Mouse (Mus musculus): ENCODE data around the gene Nans. TPM values are rescaled to one million over a fixed set of nuclear protein-coding genes. Genes with fewer than 3 reads are reported as not detected.

Gene Nans
- total and polyA plus RNA-seq, 2 experiments from 2014 or later, result 60.4 to 85.9 TPM

GRCm38 (mm10) chr4:46507736-46508460 lies 18.9 kb downstream of the Nans start:
- H3K4me2 ChIP-seq (ENCODE audit: low read depth, low read length), result peak overlapping the region; percentile 86
- no peak overlapping the region for H3K9ac ChIP-seq (replicated peaks; ENCODE audit: low read length)
- ATAC-seq (no peak), DNase-seq (ENCODE audit: low spot score) (peak; percentile 82)
- 9% methylated on average over 16 of the region's 16 CpGs for WGBS
- no peaks in the 10 kb centered on the region for H3K27me3 ChIP-seq (ENCODE audit: insufficient read depth, low read length)
- H3K9me3 ChIP-seq (ENCODE audit: low read length), result no peaks in the 10 kb centered on the region
- no peak overlapping the region for H3K27ac ChIP-seq
- H3K4me1 ChIP-seq (ENCODE audit: insufficient read depth, low read length), result peaks cover 7% of the 10 kb centered on the region; the same call in 1 of the 2 replicates
- peak overlapping the region; percentile 57; the same call in 1 of the 2 replicates for H3K4me3 ChIP-seq (ENCODE audit: low read length)
- peaks cover 4% of the 10 kb centered on the region; the same call in 1 of the 2 replicates for H3K36me3 ChIP-seq (ENCODE audit: insufficient read depth, low read length)
- peak; percentile 79 for TF ChIP-seq CTCF (IDR thresholded peaks at IDR 0.05; ENCODE audit: low read depth)

GRCm38 (mm10) chr4:46520491-46520890 lies 31.4 kb downstream of the Nans start:
- no peak overlapping the region for H3K27ac ChIP-seq
- WGBS, result 83% methylated on average over 2 of the region's 2 CpGs
- no peak for TF ChIP-seq CTCF (IDR thresholded peaks at IDR 0.05; ENCODE audit: low read depth)
- no peak overlapping the region for H3K4me3 ChIP-seq (ENCODE audit: low read length)
- no peak overlapping the region for H3K9ac ChIP-seq (replicated peaks; ENCODE audit: low read length)
- H3K36me3 ChIP-seq (ENCODE audit: insufficient read depth, low read length), result no peaks in the 10 kb centered on the region
- no peak for ATAC-seq
- no peak overlapping the region for H3K4me2 ChIP-seq (ENCODE audit: low read depth, low read length)
- H3K4me1 ChIP-seq (ENCODE audit: insufficient read depth, low read length), result no peaks in the 10 kb centered on the region
- H3K9me3 ChIP-seq (ENCODE audit: low read length), result no peaks in the 10 kb centered on the region
- DNase-seq (ENCODE audit: low spot score), result no peak
- no peaks in the 10 kb centered on the region for H3K27me3 ChIP-seq (ENCODE audit: insufficient read depth, low read length)

GRCm38 (mm10) chr4:46521457-46521856 lies 32.4 kb downstream of the Nans start:
- Histone ChIP-seq H3K4me2 (ENCODE audit: low read depth, low read length) (no peak overlapping the region), H3K4me1 (ENCODE audit: insufficient read depth, low read length) (no peaks in the 10 kb centered on the region), H3K9ac (replicated peaks; ENCODE audit: low read length) (no peak overlapping the region), H3K9me3 (ENCODE audit: low read length) (no peaks in the 10 kb centered on the region), H3K27me3 (ENCODE audit: insufficient read depth, low read length) (no peaks in the 10 kb centered on the region), H3K4me3 (ENCODE audit: low read length) (no peak overlapping the region), H3K36me3 (ENCODE audit: insufficient read depth, low read length) (no peaks in the 10 kb centered on the region), H3K27ac (no peak overlapping the region)
- DNase-seq (ENCODE audit: low spot score), result no peak
- TF ChIP-seq CTCF (IDR thresholded peaks at IDR 0.05; ENCODE audit: low read depth), result no peak
- ATAC-seq, result no peak
- WGBS, result 79% methylated on average over 10 of the region's 10 CpGs

GRCm38 (mm10) chr4:46523324-46523723 lies 34.3 kb downstream of the Nans start:
- H3K4me2 ChIP-seq (ENCODE audit: low read depth, low read length), result no peak overlapping the region
- H3K27me3 ChIP-seq (ENCODE audit: insufficient read depth, low read length), result no peaks in the 10 kb centered on the region
- H3K4me1 ChIP-seq (ENCODE audit: insufficient read depth, low read length), result 0 out of 2 replicates have a peak, but pooled peaks cover 3% of the 10 kb centered on the region
- H3K9ac ChIP-seq (replicated peaks; ENCODE audit: low read length), result no peak overlapping the region
- TF ChIP-seq CTCF (IDR thresholded peaks at IDR 0.05; ENCODE audit: low read depth), result no peak
- H3K4me3 ChIP-seq (ENCODE audit: low read length), result no peak overlapping the region
- no peak overlapping the region for H3K27ac ChIP-seq
- H3K9me3 ChIP-seq (ENCODE audit: low read length), result no peaks in the 10 kb centered on the region
- no peaks in the 10 kb centered on the region for H3K36me3 ChIP-seq (ENCODE audit: insufficient read depth, low read length)
- WGBS, result 84% methylated on average over 4 of the region's 4 CpGs
- DNase-seq (ENCODE audit: low spot score), result no peak
- no peak for ATAC-seq

GRCm38 (mm10) chr4:46526226-46526625 lies 37.2 kb downstream of the Nans start:
- Histone ChIP-seq H3K9me3 (ENCODE audit: low read length) (no peaks in the 10 kb centered on the region), H3K4me3 (ENCODE audit: low read length) (no peak overlapping the region), H3K9ac (replicated peaks; ENCODE audit: low read length) (no peak overlapping the region), H3K27me3 (ENCODE audit: insufficient read depth, low read length) (no peaks in the 10 kb centered on the region), H3K4me1 (ENCODE audit: insufficient read depth, low read length) (0 out of 2 replicates have a peak, but pooled peaks cover 3% of the 10 kb centered on the region), H3K4me2 (ENCODE audit: low read depth, low read length) (no peak overlapping the region), H3K27ac (no peak overlapping the region), H3K36me3 (ENCODE audit: insufficient read depth, low read length) (no peaks in the 10 kb centered on the region)
- WGBS, result 90% methylated on average over 3 of the region's 3 CpGs
- DNase-seq (ENCODE audit: low spot score) (no peak), ATAC-seq (no peak)
- TF ChIP-seq CTCF (IDR thresholded peaks at IDR 0.05; ENCODE audit: low read depth), result no peak

GRCm38 (mm10) chr4:46526798-46527557 lies 37.9 kb downstream of the Nans start:
- peak overlapping the region; percentile 47 for H3K4me2 ChIP-seq (ENCODE audit: low read depth, low read length)
- H3K36me3 ChIP-seq (ENCODE audit: insufficient read depth, low read length), result no peaks in the 10 kb centered on the region
- H3K27me3 ChIP-seq (ENCODE audit: insufficient read depth, low read length), result no peaks in the 10 kb centered on the region
- DNase-seq (ENCODE audit: low spot score), result no peak
- H3K4me3 ChIP-seq (ENCODE audit: low read length), result no peak overlapping the region
- H3K4me1 ChIP-seq (ENCODE audit: insufficient read depth, low read length), result 0 out of 2 replicates have a peak, but pooled peaks cover 3% of the 10 kb centered on the region
- peak; percentile 43 for TF ChIP-seq CTCF (IDR thresholded peaks at IDR 0.05; ENCODE audit: low read depth)
- ATAC-seq, result no peak
- 38% methylated on average over 17 of the region's 17 CpGs for whole genome bisulfite sequencing
- no peaks in the 10 kb centered on the region for H3K9me3 ChIP-seq (ENCODE audit: low read length)
- H3K9ac ChIP-seq (replicated peaks; ENCODE audit: low read length), result no peak overlapping the region
- no peak overlapping the region for H3K27ac ChIP-seq
